In the genomic region with DNA sequence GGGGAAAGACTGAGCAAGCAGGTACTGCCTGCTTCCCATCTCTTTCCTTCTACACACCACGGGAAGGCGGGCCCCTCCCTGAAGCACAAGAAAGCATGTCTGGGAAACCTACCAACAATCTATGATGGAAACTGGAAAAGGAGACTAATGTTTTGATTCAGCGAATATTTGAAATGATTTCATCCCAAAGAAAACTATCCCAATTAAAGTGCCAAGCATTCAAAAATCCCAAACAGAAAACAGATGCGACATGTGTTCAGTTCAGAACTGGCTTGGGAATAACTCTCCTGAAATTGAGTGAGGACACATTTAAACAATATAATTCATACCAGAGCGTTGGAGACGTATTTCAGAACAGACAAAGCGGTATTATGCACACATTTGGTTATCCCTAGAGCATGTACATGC, we compare ENCODE assay signal across 18 mouse cellular contexts.
A peak's percentile ranks its signal among the peaks of the same experiment; 100 is the strongest.
DNase-seq lines count a peak whose midpoint lies in the region; ATAC-seq and TF ChIP-seq lines count a peak whose summit lies in the region.
"Had no signal": no experiment of that assay in that cellular context is flagged by ENCODE, and none has a peak within 500 bp of the region (broad histone marks: within the 10 kb centered on the region; RNA-seq: fewer than 3 reads in every experiment).

No protein-coding gene starts in this region.

- ATAC-seq in forebrain, postnatal 0 days, result no peak
- ATAC-seq in forebrain, embryonic 13.5 days, result no peak
- ATAC-seq in limb, embryonic 14.5 days (ENCODE audit: low FRiP score, low read depth), result no peak
- ATAC-seq in embryonic facial prominence, embryonic 12.5 days (ENCODE audit: insufficient number of reproducible peaks, insufficient read depth, low FRiP score, low TSS enrichment), result 0 out of 2 replicates have a peak, but pooled peaks have one; percentile 69
- ATAC-seq: activated CD4-positive, CD25-positive, alpha-beta regulatory T cell, adult 4 months; hindbrain, postnatal 0 days had no signal

- H3K9ac ChIP-seq in forebrain, postnatal 0 days, result no peak overlapping the region
- no peak overlapping the region for H3K9ac ChIP-seq in forebrain, embryonic 13.5 days
- H3K9ac ChIP-seq in limb, embryonic 14.5 days (ENCODE audit: low read depth, low read length, severe bottlenecking), result no peak overlapping the region
- H3K9ac ChIP-seq in embryonic facial prominence, embryonic 12.5 days, result no peak overlapping the region
- H3K9ac ChIP-seq: forebrain, embryonic 12.5 days; heart, embryonic 13.5 days; limb, embryonic 12.5 days; neural tube, embryonic 13.5 days had no signal

- no peak overlapping the region for H3K4me3 ChIP-seq in forebrain, postnatal 0 days (ENCODE audit: low read depth, low read length)
- H3K4me3 ChIP-seq in forebrain, embryonic 13.5 days, result no peak overlapping the region
- H3K4me3 ChIP-seq in limb, embryonic 14.5 days (replicated peaks; ENCODE audit: low read length), result no peak overlapping the region
- H3K4me3 ChIP-seq in limb, embryonic 10.5 days, result no peak overlapping the region
- no peak overlapping the region for H3K4me3 ChIP-seq in embryonic facial prominence, embryonic 12.5 days
- H3K4me3 ChIP-seq: forebrain, embryonic 12.5 days; heart, embryonic 13.5 days; layer of hippocampus, adult 2 months; limb, embryonic 12.5 days; neural tube, embryonic 13.5 days had no signal

- H3K9me3 ChIP-seq in forebrain, postnatal 0 days (ENCODE audit: low read length), result no peaks in the 10 kb centered on the region
- H3K9me3 ChIP-seq in forebrain, embryonic 13.5 days (replicated peaks), result no peaks in the 10 kb centered on the region
- H3K9me3 ChIP-seq in limb, embryonic 14.5 days (ENCODE audit: control insufficient read depth, low read length), result no peaks in the 10 kb centered on the region
- H3K9me3 ChIP-seq in limb, embryonic 10.5 days (replicated peaks), result no peaks in the 10 kb centered on the region
- H3K9me3 ChIP-seq in embryonic facial prominence, embryonic 12.5 days, result no peaks in the 10 kb centered on the region
- H3K9me3 ChIP-seq: forebrain, embryonic 12.5 days; G1E; limb, embryonic 12.5 days; neural tube, embryonic 13.5 days had no signal

- no peaks in the 10 kb centered on the region for H3K4me1 ChIP-seq in forebrain, postnatal 0 days (ENCODE audit: insufficient read depth)
- H3K4me1 ChIP-seq in forebrain, embryonic 13.5 days, result no peaks in the 10 kb centered on the region
- H3K4me1 ChIP-seq in limb, embryonic 14.5 days (ENCODE audit: control insufficient read depth, insufficient read depth, low read length), result no peaks in the 10 kb centered on the region
- H3K4me1 ChIP-seq in limb, embryonic 10.5 days, result no peaks in the 10 kb centered on the region
- H3K4me1 ChIP-seq in embryonic facial prominence, embryonic 12.5 days, result no peaks in the 10 kb centered on the region
- H3K4me1 ChIP-seq: forebrain, embryonic 12.5 days; heart, embryonic 13.5 days; limb, embryonic 12.5 days; neural tube, embryonic 13.5 days had no signal

- TF ChIP-seq POLR2A in limb, embryonic 14.5 days (IDR thresholded peaks at IDR 0.05; ENCODE audit: borderline replicate concordance, extremely low read depth, insufficient read depth, insufficient read length), result no peak

- no peak for TF ChIP-seq CTCF in forebrain, postnatal 0 days (IDR thresholded peaks at IDR 0.05; ENCODE audit: low read depth)

- peak; percentile 43 for DNase-seq in forebrain, postnatal 0 days
- peak; percentile 78 for DNase-seq in limb, embryonic 14.5 days (ENCODE audit: low spot score)
- DNase-seq in limb, embryonic 10.5 days (ENCODE audit: low spot score), result no peak
- peak; percentile 68 for DNase-seq in heart, adult 8-10 months (ENCODE audit: low spot score)
- DNase-seq in urinary bladder, adult 18-20 months (ENCODE audit: low spot score in 2 of 2), result no peak
- DNase-seq in embryo, embryonic 10.5 days (ENCODE audit: low spot score), result no peak
- DNase-seq: B cell, adult 2 months; midbrain, embryonic 14.5 days had no signal

- no peaks in the 10 kb centered on the region for H3K27me3 ChIP-seq in forebrain, postnatal 0 days (ENCODE audit: insufficient read depth, low read length)
- no peaks in the 10 kb centered on the region for H3K27me3 ChIP-seq in forebrain, embryonic 13.5 days
- no peaks in the 10 kb centered on the region for H3K27me3 ChIP-seq in limb, embryonic 14.5 days (ENCODE audit: control insufficient read depth, insufficient read depth, low read length)
- H3K27me3 ChIP-seq in limb, embryonic 10.5 days (ENCODE audit: low read depth, poor library complexity, severe bottlenecking), result no peaks in the 10 kb centered on the region
- no peaks in the 10 kb centered on the region for H3K27me3 ChIP-seq in embryonic facial prominence, embryonic 12.5 days
- H3K27me3 ChIP-seq: forebrain, embryonic 12.5 days; heart, embryonic 13.5 days; limb, embryonic 12.5 days; neural tube, embryonic 13.5 days had no signal

- WGBS in forebrain, postnatal 0 days, result 63% methylated on average over 7 of the region's 7 CpGs
- WGBS in forebrain, embryonic 13.5 days, result 89% methylated on average over 7 of the region's 7 CpGs
- WGBS in limb, embryonic 14.5 days, result 56% methylated on average over 7 of the region's 7 CpGs
- WGBS in limb, embryonic 10.5 days, result 75% methylated on average over 7 of the region's 7 CpGs
- WGBS in embryonic facial prominence, embryonic 12.5 days, result 39% methylated on average over 7 of the region's 7 CpGs

- H3K36me3 ChIP-seq in forebrain, postnatal 0 days (ENCODE audit: insufficient read depth), result no peaks in the 10 kb centered on the region
- H3K36me3 ChIP-seq in forebrain, embryonic 13.5 days (ENCODE audit: poor library complexity, severe bottlenecking), result no peaks in the 10 kb centered on the region
- no peaks in the 10 kb centered on the region for H3K36me3 ChIP-seq in limb, embryonic 14.5 days (ENCODE audit: control insufficient read depth, insufficient read depth, low read length)
- H3K36me3 ChIP-seq in limb, embryonic 10.5 days, result no peaks in the 10 kb centered on the region
- H3K36me3 ChIP-seq in embryonic facial prominence, embryonic 12.5 days, result no peaks in the 10 kb centered on the region
- H3K36me3 ChIP-seq: forebrain, embryonic 12.5 days; G1E; heart, embryonic 13.5 days; limb, embryonic 12.5 days; neural tube, embryonic 13.5 days had no signal

- H3K27ac ChIP-seq in forebrain, postnatal 0 days (ENCODE audit: low read depth, low read length), result no peak overlapping the region
- no peak overlapping the region for H3K27ac ChIP-seq in forebrain, embryonic 13.5 days
- no peak overlapping the region for H3K27ac ChIP-seq in limb, embryonic 14.5 days (replicated peaks; ENCODE audit: low read depth, low read length)
- no peak overlapping the region for H3K27ac ChIP-seq in limb, embryonic 10.5 days
- 0 out of 2 replicates have a peak overlapping the region, but pooled peaks have one; percentile 2 for H3K27ac ChIP-seq in embryonic facial prominence, embryonic 12.5 days
- H3K27ac ChIP-seq: forebrain, embryonic 12.5 days; heart, embryonic 13.5 days; hindbrain, postnatal 0 days; layer of hippocampus, adult 2 months; limb, embryonic 12.5 days; neural tube, embryonic 13.5 days had no signal

- H3K4me2 ChIP-seq in forebrain, postnatal 0 days (ENCODE audit: low read depth), result no peak overlapping the region
- H3K4me2 ChIP-seq in forebrain, embryonic 13.5 days, result no peak overlapping the region
- H3K4me2 ChIP-seq in limb, embryonic 14.5 days (replicated peaks; ENCODE audit: low read depth, low read length, severe bottlenecking), result no peak overlapping the region
- H3K4me2 ChIP-seq in embryonic facial prominence, embryonic 12.5 days (replicated peaks), result no peak overlapping the region
- H3K4me2 ChIP-seq: forebrain, embryonic 12.5 days; heart, embryonic 13.5 days; limb, embryonic 12.5 days; neural tube, embryonic 13.5 days had no signal

Comparison
In these comparisons a context has a peak if more than half of its experiments do, and no peak if none do; other contexts are left out.
1. DNase-seq: peak in forebrain, postnatal 0 days (single experiment), limb, embryonic 14.5 days (single experiment) and heart, adult 8-10 months (single experiment); none in limb, embryonic 10.5 days (single experiment), urinary bladder, adult 18-20 months (0 of 2) and embryo, embryonic 10.5 days (single experiment).